Mouse (Mus musculus): ENCODE measurements around the gene Apobec3.

Gene Apobec3

DNA sequence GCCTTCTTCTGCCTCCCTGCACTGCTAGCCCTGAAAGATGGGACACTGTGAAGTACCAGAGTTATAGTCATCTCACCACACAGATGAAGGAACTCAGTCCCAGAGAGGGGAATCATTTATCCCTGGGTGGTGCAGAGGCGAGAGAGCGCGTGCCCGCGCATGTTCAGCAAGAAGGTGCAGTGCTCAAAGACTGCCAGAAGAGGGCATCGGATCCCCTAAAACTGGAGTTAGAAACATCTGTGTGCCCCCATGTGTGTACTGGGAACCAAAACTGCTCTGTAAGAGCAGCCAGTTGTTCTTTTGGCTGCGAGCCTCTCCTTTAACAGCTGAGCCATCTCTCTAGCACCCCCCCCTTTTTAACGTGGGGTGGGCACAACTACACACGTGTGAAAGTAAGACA lies 55.3 kb downstream of the Apobec3 start:
- peak in 1 of 2 experiments; percentile 69 for DNase-seq (ENCODE audit: inconsistent age in 2 of 2, low spot score in 1 of 2)

DNA sequence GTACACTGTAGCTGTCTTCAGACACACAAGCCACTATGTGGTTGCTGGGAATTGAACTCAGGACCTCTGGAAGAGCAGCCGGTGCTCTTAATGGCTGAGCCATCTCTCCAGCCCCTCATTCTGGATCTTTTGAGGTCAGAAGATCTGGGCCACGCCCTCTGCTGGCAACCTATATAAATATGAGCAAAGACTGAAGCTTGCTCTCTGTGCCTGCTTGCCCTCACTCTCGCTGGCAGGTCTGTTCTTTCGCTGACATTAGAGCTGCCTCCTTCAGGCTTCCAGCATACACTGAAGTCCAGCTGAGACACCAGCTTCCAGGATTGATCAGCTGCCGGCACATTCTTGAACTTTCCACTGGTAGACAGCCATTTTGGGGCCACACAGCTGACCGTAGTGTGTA lies 56.2 kb downstream of the Apobec3 start:
- DNase-seq (ENCODE audit: inconsistent age in 2 of 2, low spot score in 1 of 2), result no peak

DNA sequence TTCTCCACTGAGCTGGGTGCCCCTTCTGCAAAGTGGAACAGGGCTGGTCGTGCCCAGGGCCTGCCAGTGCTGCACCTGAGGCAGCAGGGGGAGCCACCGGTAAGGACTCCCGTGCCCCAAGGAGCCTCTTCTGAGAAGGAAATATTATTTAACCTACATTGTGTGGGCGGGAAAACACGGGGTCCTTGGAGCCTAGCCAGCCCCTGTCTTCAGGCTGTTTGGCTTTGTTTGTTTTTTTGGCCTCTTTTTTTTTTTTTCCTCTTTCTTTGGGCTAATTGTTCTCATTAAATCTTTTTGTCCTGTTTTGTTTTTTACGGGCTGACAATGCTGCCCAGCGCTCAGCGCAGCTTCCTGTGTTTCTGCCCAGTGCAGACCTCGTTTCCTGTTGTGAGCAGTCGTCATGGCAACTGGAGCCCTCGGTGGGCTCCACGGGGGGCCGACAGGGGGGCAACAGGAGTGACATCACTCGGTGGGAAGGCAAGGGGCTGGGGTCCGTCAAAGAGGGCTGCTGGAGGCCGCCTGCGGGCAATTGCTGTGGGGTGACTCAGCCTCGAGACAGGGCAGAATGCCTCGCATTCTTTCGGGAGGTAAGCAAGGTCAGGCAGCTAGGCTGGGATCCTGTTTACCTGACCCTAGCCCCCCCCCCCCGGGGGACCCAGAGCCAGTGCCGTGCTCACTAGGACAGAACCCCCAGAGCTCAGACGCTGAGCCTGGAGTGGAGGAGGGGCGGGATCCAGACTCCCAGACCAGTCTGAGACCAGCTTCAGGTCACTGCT lies 59.0 kb downstream of the Apobec3 start:
- peak; percentile 76 to 86 for DNase-seq (ENCODE audit: inconsistent age in 2 of 2, low spot score in 1 of 2)

DNA sequence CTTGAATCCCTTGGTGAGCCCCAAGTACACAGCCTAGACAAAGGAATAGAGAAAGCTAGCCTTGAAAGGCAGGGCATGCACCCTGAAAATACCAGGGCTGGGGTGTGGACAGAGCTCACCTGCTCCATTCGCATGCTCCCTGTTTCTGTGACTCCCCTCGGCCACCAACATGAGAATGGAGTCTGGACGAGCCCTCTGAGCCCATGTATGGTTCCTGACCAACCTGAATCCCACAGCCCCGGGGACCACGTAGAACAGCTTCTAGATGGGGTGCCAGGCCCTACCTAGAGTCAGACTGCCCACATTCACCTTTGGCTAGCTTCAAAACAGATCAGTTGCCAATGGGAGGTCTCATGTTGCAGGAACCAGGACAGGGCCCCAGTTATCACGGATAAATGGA lies 59.8 kb downstream of the Apobec3 start:
- no peak for DNase-seq (ENCODE audit: inconsistent age in 2 of 2, low spot score in 1 of 2)

DNA sequence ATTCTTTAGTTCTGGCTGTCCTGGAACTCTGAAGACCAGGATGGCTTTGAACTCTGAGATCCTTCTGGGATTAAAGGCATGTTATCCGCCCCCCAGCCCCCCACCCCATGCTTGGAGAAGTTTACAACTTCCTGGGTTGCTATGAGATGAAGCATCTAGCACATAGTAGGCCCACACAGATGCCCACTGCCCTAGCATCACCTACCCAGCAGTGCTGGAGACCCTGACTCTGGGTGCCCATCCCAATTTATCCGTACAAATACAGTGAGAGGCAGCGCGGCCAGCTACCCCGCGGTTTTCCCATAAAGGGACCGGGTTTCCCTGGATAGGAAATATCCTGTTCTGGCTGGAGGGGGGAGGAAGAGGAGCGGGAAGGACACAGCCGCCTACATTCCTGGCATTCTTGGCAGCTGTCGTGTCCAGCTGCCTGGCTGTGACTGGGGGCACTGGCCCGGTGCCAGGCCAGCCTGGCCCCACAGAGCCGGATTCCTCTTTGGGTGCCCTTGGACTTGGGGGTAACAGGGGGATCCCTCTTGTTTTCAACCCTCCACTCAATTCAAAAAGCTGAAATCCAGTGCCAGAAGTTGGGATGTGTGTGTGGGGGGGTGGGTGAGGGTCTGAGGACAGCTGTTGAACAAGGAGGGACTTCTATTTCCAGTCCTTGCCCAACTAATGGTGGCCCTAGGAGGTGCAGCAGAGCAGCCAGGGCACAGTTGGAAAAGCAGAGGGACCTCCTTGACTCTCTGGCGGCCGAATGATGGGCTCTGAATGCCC lies 60.5 kb downstream of the Apobec3 start:
- peak; percentile 87 for DNase-seq (ENCODE audit: inconsistent age in 2 of 2, low spot score in 1 of 2)

DNA sequence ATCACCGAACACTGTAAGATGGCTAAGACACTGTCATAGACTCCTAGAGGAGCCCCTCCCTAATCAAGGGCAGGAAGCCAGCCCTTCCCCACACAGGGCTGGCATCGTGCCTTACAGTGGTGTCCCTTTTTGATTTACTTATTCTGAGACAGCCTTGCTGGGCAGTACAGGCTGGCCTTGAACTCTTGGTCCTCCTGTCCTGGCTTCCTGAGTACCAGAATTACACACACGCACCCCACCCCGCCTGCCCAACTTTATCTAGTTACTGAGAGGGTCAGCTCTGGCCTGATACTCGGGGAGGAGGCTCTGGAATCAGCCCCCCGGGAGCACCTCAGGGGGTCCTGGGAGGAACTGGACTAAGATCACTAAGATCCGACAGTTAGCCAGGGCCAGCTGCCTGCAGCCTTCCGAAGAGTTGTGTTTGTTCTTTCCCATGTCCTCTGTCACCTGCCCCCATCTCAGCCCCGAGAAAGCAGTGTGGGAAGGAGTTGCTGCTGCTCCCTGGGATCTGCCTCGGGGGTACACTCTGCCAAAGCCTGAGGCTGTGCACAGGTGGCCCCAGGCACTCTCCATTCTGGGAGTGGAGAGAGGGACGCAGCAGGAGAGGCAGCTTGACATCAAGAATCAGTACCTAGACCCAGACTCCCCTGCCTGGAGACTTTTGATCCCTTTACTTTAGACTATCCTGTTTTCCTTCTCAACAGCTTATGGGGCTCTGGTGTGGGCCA lies 61.2 kb downstream of the Apobec3 start:
- peak; percentile 96 to 97 for DNase-seq (ENCODE audit: inconsistent age in 2 of 2, low spot score in 1 of 2)

DNA sequence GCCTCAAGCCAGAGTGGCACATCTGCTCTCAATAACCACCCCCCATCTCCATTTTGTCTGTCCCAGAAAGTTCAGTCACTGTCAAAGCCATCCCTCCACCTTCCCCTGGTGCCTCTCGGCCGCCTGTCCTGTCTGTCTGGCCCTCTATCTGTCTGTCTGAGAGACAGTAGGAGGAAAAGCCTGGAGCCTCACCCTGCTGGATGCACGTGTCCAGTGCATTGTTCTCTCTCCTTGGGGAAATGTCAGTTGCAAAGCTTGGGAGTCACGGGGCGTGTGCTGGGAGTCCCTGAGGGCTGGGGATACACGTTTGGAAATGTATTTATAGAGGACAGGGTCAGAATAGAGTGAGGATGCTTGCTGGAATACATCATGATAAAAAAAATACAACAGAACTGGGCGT lies 62.0 kb downstream of the Apobec3 start:
- no peak for DNase-seq (ENCODE audit: inconsistent age in 2 of 2, low spot score in 1 of 2)

DNA sequence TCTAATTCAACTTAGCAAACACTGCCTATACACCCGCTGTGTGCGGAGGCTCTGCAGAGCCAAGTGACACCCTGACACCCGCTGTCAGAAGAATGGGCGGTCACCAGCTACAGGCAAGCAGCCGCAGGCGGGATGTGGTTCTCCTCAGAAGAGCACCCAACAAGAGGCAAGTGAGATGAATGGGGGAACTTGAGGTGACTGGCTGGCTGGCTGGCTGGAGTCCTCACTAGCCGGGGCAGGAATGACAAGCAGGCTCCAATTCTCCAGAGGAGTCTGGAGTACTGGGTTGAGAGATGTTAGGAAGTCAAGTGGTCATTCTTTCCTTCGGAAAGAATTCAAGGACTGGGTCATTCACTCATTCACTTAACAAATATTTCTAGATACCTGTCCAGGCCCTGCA lies 65.1 kb downstream of the Apobec3 start:
- no peak for DNase-seq (ENCODE audit: inconsistent age in 2 of 2, low spot score in 1 of 2)

DNA sequence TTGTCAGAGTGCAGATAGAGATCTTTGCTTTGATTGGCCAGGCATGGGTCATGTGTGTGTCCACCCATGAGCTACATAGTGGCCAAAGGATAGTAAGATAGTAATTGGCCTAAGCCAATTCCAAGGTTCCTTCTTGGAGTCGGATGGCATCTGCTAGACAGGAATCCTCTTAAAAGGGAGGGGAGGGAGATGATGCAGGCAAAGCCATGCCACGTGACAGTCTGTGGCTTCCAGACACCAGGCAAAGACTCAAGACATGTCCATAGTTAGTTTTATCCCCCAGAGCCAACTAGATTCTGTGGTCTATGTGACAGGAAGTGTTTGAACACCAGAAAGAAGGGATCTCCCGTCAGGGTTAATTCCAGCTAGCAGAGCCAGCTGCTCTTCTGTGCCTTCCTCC lies 67.0 kb downstream of the Apobec3 start:
- DNase-seq (ENCODE audit: inconsistent age in 2 of 2, low spot score in 1 of 2), result no peak

DNA sequence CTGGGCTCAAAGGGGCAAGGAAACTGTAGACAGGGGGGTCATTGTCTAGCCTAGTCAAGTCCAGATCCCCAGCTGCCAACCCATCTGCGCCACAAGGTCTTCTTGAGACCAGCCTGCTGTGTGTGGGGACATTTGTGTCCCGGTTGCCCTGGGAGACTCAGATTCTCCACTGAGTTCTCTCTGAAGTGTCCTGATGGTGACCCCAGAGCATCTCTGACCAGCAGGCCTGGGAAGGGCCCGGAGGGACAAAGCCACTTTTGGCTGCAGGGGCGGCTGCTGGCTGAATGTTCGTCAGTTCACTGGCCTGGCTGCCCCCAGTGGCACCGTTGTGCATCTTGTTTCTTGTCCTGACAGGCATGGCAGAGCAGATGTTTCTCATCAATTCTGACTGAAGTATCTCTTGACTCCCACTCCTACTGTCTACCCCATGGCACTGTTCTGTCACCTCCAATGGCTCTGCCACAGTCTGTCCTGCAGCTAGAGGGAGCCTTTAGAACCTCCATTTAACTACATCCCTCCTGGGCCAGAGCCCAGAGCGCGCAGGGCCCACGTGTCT lies 70.0 kb downstream of the Apobec3 start:
- DNase-seq (ENCODE audit: inconsistent age in 2 of 2, low spot score in 1 of 2), result no peak

DNA sequence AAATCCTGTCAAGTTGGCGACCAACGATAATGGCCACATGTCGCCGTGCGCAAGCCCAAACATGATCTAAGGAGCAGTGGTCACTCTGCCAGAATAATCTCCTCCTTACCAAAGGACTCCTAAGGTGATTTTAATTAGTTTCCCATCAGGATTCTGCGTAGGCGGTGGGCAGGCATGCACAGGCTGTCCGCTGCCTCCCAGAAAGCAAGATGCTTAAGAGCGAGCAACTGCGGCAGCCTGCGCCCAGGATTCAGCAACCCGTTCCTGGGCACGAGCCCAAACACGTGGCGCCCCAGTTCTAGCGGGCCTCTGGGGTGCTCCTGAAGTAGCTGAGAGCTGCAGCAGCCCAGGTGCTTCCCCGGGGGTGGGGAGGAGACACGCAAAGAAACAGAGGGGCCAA lies 71.2 kb downstream of the Apobec3 start:
- DNase-seq (ENCODE audit: inconsistent age in 2 of 2, low spot score in 1 of 2), result no peak

DNA sequence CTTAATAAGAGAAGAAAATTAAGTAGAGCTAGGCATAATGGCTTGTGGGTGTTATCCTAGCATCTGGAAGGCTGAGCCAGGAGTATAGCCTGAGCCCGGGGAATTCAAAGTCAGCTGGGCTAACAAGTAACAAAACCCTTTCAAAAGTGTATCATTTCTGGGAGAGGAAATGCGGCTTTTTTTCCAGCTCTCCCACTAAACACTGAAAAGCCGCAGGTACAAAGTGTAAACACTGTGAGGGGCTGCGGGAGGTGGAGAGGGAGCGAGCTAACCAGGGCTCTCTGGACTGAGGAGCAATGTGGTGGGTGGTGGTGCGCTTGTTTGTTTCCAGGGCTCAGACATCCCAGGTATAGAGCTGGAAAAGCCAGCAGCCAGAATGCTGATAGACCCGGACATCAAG lies 72.9 kb downstream of the Apobec3 start:
- no peak for DNase-seq (ENCODE audit: inconsistent age in 2 of 2, low spot score in 1 of 2)

Measured in adrenal gland, adult (tissue).